Mouse (Mus musculus) forebrain, postnatal 0 days (tissue): ENCODE measurements around the gene Slc5a4b. TPM values are rescaled to one million over a fixed set of nuclear protein-coding genes. Genes with fewer than 3 reads are reported as not detected.

Experiments
- ATAC-seq: fragments of 200-750 bp; cut with Nextera tagmentation; 2 replicates; pipeline ENCODE4 v1.8.0; 2017; ENCODE audit warnings: mild to moderate bottlenecking, moderate library complexity
- DNase-seq: peaks from one replicate; pipeline ENCODE4 v3.0.0-alpha.2; 2015
- H3K27ac ChIP-seq: fragments of 300-500 bp; sonication (generic); 2 replicates; pipeline ENCODE4 v1.5.1; 2014; ENCODE audit warnings: low read depth, mild to moderate bottlenecking, antibody characterized with exemption, low read length, moderate library complexity, mixed read lengths
- H3K27me3 ChIP-seq: fragments of 300-500 bp; sonication (generic); 2 replicates; pipeline ENCODE4 v1.6.1; 2014; ENCODE audit warnings: mild to moderate bottlenecking, low read length, mixed read lengths; ENCODE audit not compliant: insufficient read depth
- H3K36me3 ChIP-seq: fragments of 300-500 bp; sonication (generic); 2 replicates; pipeline ENCODE4 v1.6.1; 2014; ENCODE audit warnings: mild to moderate bottlenecking, moderate library complexity; ENCODE audit not compliant: insufficient read depth
- H3K4me1 ChIP-seq: fragments of 300-500 bp; sonication (generic); 2 replicates; pipeline ENCODE4 v1.6.1; 2014; ENCODE audit warnings: antibody characterized with exemption; ENCODE audit not compliant: insufficient read depth
- H3K4me2 ChIP-seq: fragments of 300-500 bp; sonication (generic); 2 replicates; pipeline ENCODE4 v1.6.1; 2014; ENCODE audit warnings: low read depth, mild to moderate bottlenecking, moderate library complexity
- H3K4me3 ChIP-seq: fragments of 300-500 bp; sonication (generic); 2 replicates; pipeline ENCODE4 v1.5.1; 2014; ENCODE audit warnings: low read depth, low read length, mixed read lengths
- H3K9ac ChIP-seq: fragments of 300-500 bp; sonication (generic); 2 replicates; pipeline ENCODE4 v1.6.1; 2014; ENCODE audit warnings: mild to moderate bottlenecking
- H3K9me3 ChIP-seq: fragments of 300-500 bp; sonication (generic); 2 replicates; pipeline ENCODE4 v1.6.1; 2016; ENCODE audit warnings: low read length
- CTCF ChIP-seq: sonication (generic); IDR thresholded peaks from 2 replicates; pipeline ENCODE4 v1.5.1; 2016; ENCODE audit warnings: antibody characterized with exemption, control low read depth, low read depth
- whole genome bisulfite sequencing: fragments of 180-500 bp; shearing (Covaris S2); extraction: QIAGEN DNeasy Blood & Tissue Kit; methylation state at CpG from one replicate; pipeline ENCODE4 v1.1.7; 2014; 5-methylcytosine and 5-hydroxymethylcytosine counted together
- microRNA-seq, 2 experiments: library from miRNA; unstranded; fragments of <30 nt; microRNA quantifications; one replicate each; pipeline ENCODE4; 2016
- polyA plus RNA-seq: library from polyadenylated mRNA; unstranded; fragments of >200 nt; fragmentation: Nextera tagmentation; extraction: Ambion mirVana; gene quantifications from 2 replicates; pipeline ENCODE4 v1.2.1, GENCODE M21; 2015
- total RNA-seq: library from RNA; depleted of rRNA; stranded (reverse); fragments of >200 nt; gene quantifications from 2 replicates; pipeline ENCODE4 v1.2.3, GENCODE M21; 2014; rRNA removed

Slc5a4b gene
- total and polyA plus RNA-seq, 2 experiments from 2014 or later = not detected

GRCm38 (mm10) chr10:76021728-76022127 is 89.0 kb downstream of the Slc5a4b start:
- no peaks in the 10 kb centered on the region for H3K4me1 ChIP-seq
- TF ChIP-seq CTCF = no peak
- H3K9me3 ChIP-seq = no peaks in the 10 kb centered on the region
- DNase-seq (no peak), ATAC-seq (no peak)
- no peak overlapping the region for H3K27ac ChIP-seq
- H3K4me3 ChIP-seq = no peak overlapping the region
- H3K27me3 ChIP-seq = no peaks in the 10 kb centered on the region
- no peaks in the 10 kb centered on the region for H3K36me3 ChIP-seq
- no peak overlapping the region for H3K4me2 ChIP-seq
- H3K9ac ChIP-seq = no peak overlapping the region
- WGBS = 83% methylated on average over 3 of the region's 3 CpGs

- Histone ChIP-seq H3K27me3 (no peaks in the 10 kb centered on the region), H3K9ac (no peak overlapping the region), H3K9me3 (no peaks in the 10 kb centered on the region), H3K4me1 (no peaks in the 10 kb centered on the region), H3K27ac (no peak overlapping the region), H3K36me3 (no peaks in the 10 kb centered on the region), H3K4me2 (no peak overlapping the region), H3K4me3 (no peak overlapping the region)
- TF ChIP-seq CTCF = no peak
- no peak for DNase-seq
- 85% methylated on average over 3 of the region's 3 CpGs for WGBS
- no peak for ATAC-seq
Measured at GRCm38 (mm10) chr10:76016886-76017285, 93.9 kb downstream of the Slc5a4b start.

GRCm38 (mm10) chr10:76012922-76013321 is 97.8 kb downstream of the Slc5a4b start:
- Histone ChIP-seq H3K4me3 (no peak overlapping the region), H3K4me2 (no peak overlapping the region), H3K36me3 (no peaks in the 10 kb centered on the region), H3K4me1 (no peaks in the 10 kb centered on the region), H3K9ac (no peak overlapping the region), H3K27me3 (no peaks in the 10 kb centered on the region), H3K27ac (no peak overlapping the region), H3K9me3 (no peaks in the 10 kb centered on the region)
- 55% methylated on average over 6 of the region's 6 CpGs for WGBS
- no peak for TF ChIP-seq CTCF
- no peak for ATAC-seq
- peak; percentile 31 for DNase-seq

- Histone ChIP-seq H3K9ac (no peak overlapping the region), H3K27ac (no peak overlapping the region), H3K4me1 (no peaks in the 10 kb centered on the region), H3K27me3 (no peaks in the 10 kb centered on the region), H3K4me3 (no peak overlapping the region), H3K36me3 (no peaks in the 10 kb centered on the region), H3K4me2 (no peak overlapping the region), H3K9me3 (no peaks in the 10 kb centered on the region)
- ATAC-seq (no peak), DNase-seq (no peak)
- WGBS = 72% methylated on average over 3 of the region's 3 CpGs
- TF ChIP-seq CTCF = no peak
Measured at GRCm38 (mm10) chr10:76009812-76010211, 100.9 kb downstream of the Slc5a4b start.

Small RNA genes lying within 50 kb of the gene (microRNA-seq; reads per million reads assigned to microRNA genes)
- gene Mir6409 = 0 reads per million in 2 experiments

Other genes starting within 250 kb of the Slc5a4b start
- gene Derl3, start 217.5 kb downstream of the Slc5a4b start, total RNA-seq = 2.1 and 4.7 TPM in 2 replicates
- 1.4 and 1.7 TPM in 2 replicates for gene Derl3, start 217.5 kb downstream of the Slc5a4b start, polyA plus RNA-seq
- 155 and 173 TPM in 2 replicates for gene Smarcb1, start 189.3 kb downstream of the Slc5a4b start, total RNA-seq
- gene Smarcb1, start 189.3 kb downstream of the Slc5a4b start, polyA plus RNA-seq = 239 and 246 TPM in 2 replicates
- 69.9 and 93.0 TPM in 2 replicates for gene Chchd10, start 177.8 kb downstream of the Slc5a4b start, total RNA-seq
- gene Chchd10, start 177.8 kb downstream of the Slc5a4b start, polyA plus RNA-seq = 97.1 and 121 TPM in 2 replicates
- 11.7 and 13.5 TPM in 2 replicates for gene Mmp11, start 174.5 kb downstream of the Slc5a4b start, total RNA-seq
- 14.3 and 16.5 TPM in 2 replicates for gene Mmp11, start 174.5 kb downstream of the Slc5a4b start, polyA plus RNA-seq
- 0.95 and 2.8 TPM in 2 replicates for gene Gm867, start 170.3 kb downstream of the Slc5a4b start, total RNA-seq
- 0.97 and 1.0 TPM in 2 replicates for gene Gm867, start 170.3 kb downstream of the Slc5a4b start, polyA plus RNA-seq
- gene Vpreb3, start 167.9 kb downstream of the Slc5a4b start, total RNA-seq = not detected in 2 replicates
- 0.45 and 1.4 TPM in 2 replicates for gene Vpreb3, start 167.9 kb downstream of the Slc5a4b start, polyA plus RNA-seq
- gene Gm5134, start 156.4 kb downstream of the Slc5a4b start, total RNA-seq = not detected in 2 replicates
- gene Gm5134, start 156.4 kb downstream of the Slc5a4b start, polyA plus RNA-seq = not detected in 2 replicates
- 5.8 and 7.9 TPM in 2 replicates for gene Zfp280b, start 78.3 kb downstream of the Slc5a4b start, total RNA-seq
- 7.7 and 9.0 TPM in 2 replicates for gene Zfp280b, start 78.3 kb downstream of the Slc5a4b start, polyA plus RNA-seq
- gene Slc5a4a, start 36.5 kb upstream of the Slc5a4b start, total RNA-seq = 0.10 TPM in 1 of 2 replicates, not detected in the other
- 0.19 TPM in 1 of 2 replicates, not detected in the other for gene Slc5a4a, start 36.5 kb upstream of the Slc5a4b start, polyA plus RNA-seq
- gene Prmt2, start 126.9 kb upstream of the Slc5a4b start, total RNA-seq = 155 and 162 TPM in 2 replicates
- gene Prmt2, start 126.9 kb upstream of the Slc5a4b start, polyA plus RNA-seq = 203 and 262 TPM in 2 replicates
- gene S100b, start 142.9 kb upstream of the Slc5a4b start, total RNA-seq = 3.2 and 3.9 TPM in 2 replicates
- 2.8 and 3.6 TPM in 2 replicates for gene S100b, start 142.9 kb upstream of the Slc5a4b start, polyA plus RNA-seq
- gene Dip2a, start 234.3 kb upstream of the Slc5a4b start, total RNA-seq = 46.5 and 49.0 TPM in 2 replicates
- gene Dip2a, start 234.3 kb upstream of the Slc5a4b start, polyA plus RNA-seq = 6.2 and 8.7 TPM in 2 replicates